Mouse (Mus musculus): ENCODE results near the gene Mgst2. TPM values are rescaled to one million over a fixed set of nuclear protein-coding genes. Genes with fewer than 3 reads are reported as not detected.

Mgst2 gene
- 10 to 100 TPM; 45.3 to 46.4 TPM for total RNA-seq (2021)
- long read RNA-seq, experiment 1, transcript Mgst2-201 (5 exons, 603 nt) = major isoform, 29 of 51 reads
- long read RNA-seq, experiment 1, partial matches to known transcripts = 21 of 51 reads
- long read RNA-seq, experiment 1, other reads (novel, unspliced or antisense) = 1 of 51 reads
- long read RNA-seq, experiment 2, transcript Mgst2-201 (5 exons, 603 nt) = major isoform, 31 of 40 reads
- long read RNA-seq, experiment 2, partial matches to known transcripts = 0 of 40 reads
- long read RNA-seq, experiment 2, other reads (novel, unspliced or antisense) = 7 of 40 reads

- no peak for DNase-seq
These were observed at the start of gene Mgst2 for GRCm38 (mm10) chr3:51660060-51660459. Mgst2 (plus strand) TSS chr3:51660360.

GRCm38 (mm10) chr3:51611972-51612371 is 48.2 kb upstream of the Mgst2 start:
- peak; percentile 79 for DNase-seq

- DNase-seq = no peak
These were observed 47.5 kb upstream of the Mgst2 start for GRCm38 (mm10) chr3:51612398-51613356.

GRCm38 (mm10) chr3:51614278-51614677 is 45.9 kb upstream of the Mgst2 start:
- no peak for DNase-seq

- no peak for DNase-seq
These were observed 36.2 kb upstream of the Mgst2 start for GRCm38 (mm10) chr3:51623956-51624355.

GRCm38 (mm10) chr3:51627741-51628140 is 32.4 kb upstream of the Mgst2 start:
- peak; percentile 45 for DNase-seq

- no peak for DNase-seq
These were observed 31.2 kb upstream of the Mgst2 start for GRCm38 (mm10) chr3:51628977-51629376.

GRCm38 (mm10) chr3:51630746-51631145 is 29.4 kb upstream of the Mgst2 start:
- DNase-seq = no peak

GRCm38 (mm10) chr3:51631971-51632370 is 28.2 kb upstream of the Mgst2 start:
- DNase-seq = no peak

- peak; percentile 61 for DNase-seq
These were observed 25.7 kb upstream of the Mgst2 start for GRCm38 (mm10) chr3:51634451-51634850.

- no peak for DNase-seq
These were observed 24.2 kb upstream of the Mgst2 start for GRCm38 (mm10) chr3:51635960-51636359.

GRCm38 (mm10) chr3:51636700-51637099 is 23.5 kb upstream of the Mgst2 start:
- no peak for DNase-seq

- no peak for DNase-seq
These were observed 22.8 kb upstream of the Mgst2 start for GRCm38 (mm10) chr3:51637326-51637725.

GRCm38 (mm10) chr3:51638260-51638659 is 21.9 kb upstream of the Mgst2 start:
- DNase-seq = no peak

- DNase-seq = no peak
These were observed 14.7 kb upstream of the Mgst2 start for GRCm38 (mm10) chr3:51645484-51645883.

GRCm38 (mm10) chr3:51646301-51646700 is 13.9 kb upstream of the Mgst2 start:
- no peak for DNase-seq

- no peak for DNase-seq
These were observed 12.8 kb upstream of the Mgst2 start for GRCm38 (mm10) chr3:51647356-51647755.

- peak; percentile 85 for DNase-seq
These were observed 12.0 kb upstream of the Mgst2 start for GRCm38 (mm10) chr3:51648037-51648664.

- DNase-seq = no peak
These were observed 10.7 kb upstream of the Mgst2 start for GRCm38 (mm10) chr3:51649426-51649825.

GRCm38 (mm10) chr3:51649986-51650385 is 10.2 kb upstream of the Mgst2 start:
- no peak for DNase-seq

GRCm38 (mm10) chr3:51651149-51651548 is 9.0 kb upstream of the Mgst2 start:
- DNase-seq = no peak

- DNase-seq = peak; percentile 89
These were observed 7.9 kb upstream of the Mgst2 start for GRCm38 (mm10) chr3:51652292-51652691.

- DNase-seq = peak; percentile 67
These were observed 7.5 kb upstream of the Mgst2 start for GRCm38 (mm10) chr3:51652701-51653100.
